Mouse (Mus musculus): ENCODE results near the gene Adgrb3. TPM values are rescaled to one million over a fixed set of nuclear protein-coding genes. Genes with fewer than 3 reads are reported as not detected.

Adgrb3 gene
- polyA plus RNA-seq, 1 experiment from 2014 or later = 2.9 TPM

DNA sequence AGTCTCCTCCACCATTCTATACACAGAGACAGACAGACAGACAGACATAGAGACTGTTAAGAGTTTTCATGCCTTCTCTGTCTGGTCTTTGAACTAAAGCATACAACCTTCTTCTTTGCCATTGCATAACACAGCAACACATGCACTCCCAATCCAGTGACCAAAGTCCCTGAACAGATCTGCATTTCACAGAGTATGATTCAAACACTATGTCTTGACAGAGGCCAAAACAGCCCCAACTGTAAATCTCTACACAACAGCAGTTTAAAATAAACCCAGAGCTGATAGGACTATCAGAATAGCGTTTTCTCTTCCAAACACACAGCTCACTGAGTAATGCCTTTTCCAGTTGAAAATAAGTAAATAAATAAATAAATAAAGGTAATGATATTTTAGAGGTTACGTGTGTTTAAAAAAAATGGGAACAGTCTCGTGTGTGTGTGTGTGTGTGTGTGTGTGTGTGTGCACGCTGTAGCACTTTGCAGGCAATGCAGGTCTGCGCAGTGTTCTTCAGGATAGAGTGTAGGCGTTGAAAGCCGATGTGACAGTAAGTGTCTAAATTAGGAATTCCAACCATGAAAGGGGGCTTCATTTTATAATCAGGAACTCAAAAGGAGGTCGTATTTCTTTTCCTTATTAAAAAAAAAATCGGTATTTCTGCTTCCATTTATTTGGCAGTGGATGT lies 1.3 kb downstream of the Adgrb3 start:
- H3K9me3 ChIP-seq (ENCODE audit: control insufficient read depth, low read length) = no peaks in the 10 kb centered on the region
- H3K27me3 ChIP-seq (replicated peaks; ENCODE audit: control insufficient read depth, insufficient read depth, low read length) = peaks cover 36% of the 10 kb centered on the region
- H3K36me3 ChIP-seq (ENCODE audit: control insufficient read depth, insufficient read depth, low read length) = no peaks in the 10 kb centered on the region
- WGBS = 73% methylated on average over 9 of the region's 9 CpGs
- no peak overlapping the region for H3K27ac ChIP-seq (replicated peaks; ENCODE audit: low read depth, low read length)
- H3K4me1 ChIP-seq (ENCODE audit: control insufficient read depth, insufficient read depth, low read length) = peaks cover 4% of the 10 kb centered on the region; the same call in 1 of the 2 replicates
- ATAC-seq (ENCODE audit: low read depth) = no peak
- H3K9ac ChIP-seq (ENCODE audit: low read depth, low read length) = peak overlapping the region; percentile 65; the same call in 1 of the 2 replicates
- H3K4me2 ChIP-seq (ENCODE audit: low read depth, low read length) = peak overlapping the region; percentile 88
- DNase-seq (ENCODE audit: low spot score) = no peak
- peak overlapping the region; percentile 59 for H3K4me3 ChIP-seq (ENCODE audit: low read depth, low read length)

- no peaks in the 10 kb centered on the region for H3K36me3 ChIP-seq (ENCODE audit: control insufficient read depth, insufficient read depth, low read length)
- DNase-seq (ENCODE audit: low spot score) = no peak
- 63% methylated on average over 9 of the region's 9 CpGs for WGBS
- ATAC-seq (ENCODE audit: low read depth) = no peak
- H3K4me2 ChIP-seq (ENCODE audit: low read depth, low read length) = peak overlapping the region; percentile 88
- peaks cover 36% of the 10 kb centered on the region for H3K27me3 ChIP-seq (replicated peaks; ENCODE audit: control insufficient read depth, insufficient read depth, low read length)
- peaks cover 4% of the 10 kb centered on the region; the same call in 1 of the 2 replicates for H3K4me1 ChIP-seq (ENCODE audit: control insufficient read depth, insufficient read depth, low read length)
- no peak overlapping the region for H3K27ac ChIP-seq (replicated peaks; ENCODE audit: low read depth, low read length)
- H3K4me3 ChIP-seq (ENCODE audit: low read depth, low read length) = no peak overlapping the region
- H3K9ac ChIP-seq (ENCODE audit: low read depth, low read length) = no peak overlapping the region
- H3K9me3 ChIP-seq (ENCODE audit: control insufficient read depth, low read length) = no peaks in the 10 kb centered on the region
Observed at GRCm38 (mm10) chr1:25827436-25827835, 2.1 kb downstream of the Adgrb3 start.

DNA sequence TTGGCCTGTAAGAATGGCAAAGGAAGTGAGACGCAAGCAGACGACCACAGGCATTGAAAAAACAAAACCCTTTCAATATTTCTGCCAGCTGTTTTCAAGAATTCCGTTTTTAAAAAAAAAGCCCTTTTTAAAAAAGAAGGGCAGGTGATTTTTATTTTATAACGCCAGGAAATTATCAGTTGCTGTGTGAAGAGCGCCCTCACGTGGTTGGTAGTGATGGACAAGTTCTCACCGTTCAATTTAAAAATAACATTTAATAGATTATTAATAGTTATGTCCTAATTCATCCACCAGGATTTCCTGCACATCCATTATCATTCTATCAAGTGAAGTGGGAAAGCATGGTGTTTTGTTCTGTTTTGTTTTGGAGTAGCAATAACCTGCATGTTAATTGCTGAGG lies 2.7 kb downstream of the Adgrb3 start:
- ATAC-seq (ENCODE audit: low read depth) (no peak), DNase-seq (ENCODE audit: low spot score) (peak; percentile 26)
- Histone ChIP-seq H3K4me1 (ENCODE audit: control insufficient read depth, insufficient read depth, low read length) (peaks cover 4% of the 10 kb centered on the region; the same call in 1 of the 2 replicates), H3K9ac (ENCODE audit: low read depth, low read length) (no peak overlapping the region), H3K9me3 (ENCODE audit: control insufficient read depth, low read length) (no peaks in the 10 kb centered on the region), H3K4me2 (ENCODE audit: low read depth, low read length) (peak overlapping the region; percentile 88; the same call in 1 of the 2 replicates), H3K36me3 (ENCODE audit: control insufficient read depth, insufficient read depth, low read length) (no peaks in the 10 kb centered on the region), H3K27me3 (replicated peaks; ENCODE audit: control insufficient read depth, insufficient read depth, low read length) (peaks cover 33% of the 10 kb centered on the region), H3K4me3 (ENCODE audit: low read depth, low read length) (no peak overlapping the region), H3K27ac (replicated peaks; ENCODE audit: low read depth, low read length) (no peak overlapping the region)
- WGBS = 4% methylated on average over 7 of the region's 7 CpGs

DNA sequence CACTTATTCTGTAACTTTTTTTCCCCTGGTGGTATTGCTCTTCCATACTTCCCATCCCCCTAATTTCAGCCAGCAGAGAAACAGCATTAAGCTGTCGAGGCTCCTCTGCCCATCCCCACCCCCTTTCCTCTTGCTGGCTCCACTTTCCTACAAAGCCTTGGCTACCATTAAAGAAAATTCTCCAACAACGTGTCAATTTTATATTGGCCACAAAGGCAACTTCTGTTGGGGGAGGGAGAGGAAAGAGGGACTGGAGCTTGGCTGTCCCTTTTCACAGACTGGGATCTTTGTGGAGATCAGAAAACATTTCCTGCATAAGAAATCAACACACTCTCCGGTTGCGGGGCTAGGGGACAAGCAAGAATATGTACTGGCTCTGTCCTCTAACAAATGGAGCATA lies 4.9 kb downstream of the Adgrb3 start:
- WGBS = 29% methylated on average over 4 of the region's 4 CpGs
- H3K27ac ChIP-seq (replicated peaks; ENCODE audit: low read depth, low read length) = no peak overlapping the region
- H3K4me1 ChIP-seq (ENCODE audit: control insufficient read depth, insufficient read depth, low read length) = peaks cover 4% of the 10 kb centered on the region; the same call in 1 of the 2 replicates
- H3K4me3 ChIP-seq (ENCODE audit: low read depth, low read length) = no peak overlapping the region
- no peaks in the 10 kb centered on the region for H3K36me3 ChIP-seq (ENCODE audit: control insufficient read depth, insufficient read depth, low read length)
- H3K9me3 ChIP-seq (ENCODE audit: control insufficient read depth, low read length) = no peaks in the 10 kb centered on the region
- H3K9ac ChIP-seq (ENCODE audit: low read depth, low read length) = no peak overlapping the region
- no peak for DNase-seq (ENCODE audit: low spot score)
- no peak for ATAC-seq (ENCODE audit: low read depth)
- peaks cover 22% of the 10 kb centered on the region for H3K27me3 ChIP-seq (replicated peaks; ENCODE audit: control insufficient read depth, insufficient read depth, low read length)
- H3K4me2 ChIP-seq (ENCODE audit: low read depth, low read length) = no peak overlapping the region

DNA sequence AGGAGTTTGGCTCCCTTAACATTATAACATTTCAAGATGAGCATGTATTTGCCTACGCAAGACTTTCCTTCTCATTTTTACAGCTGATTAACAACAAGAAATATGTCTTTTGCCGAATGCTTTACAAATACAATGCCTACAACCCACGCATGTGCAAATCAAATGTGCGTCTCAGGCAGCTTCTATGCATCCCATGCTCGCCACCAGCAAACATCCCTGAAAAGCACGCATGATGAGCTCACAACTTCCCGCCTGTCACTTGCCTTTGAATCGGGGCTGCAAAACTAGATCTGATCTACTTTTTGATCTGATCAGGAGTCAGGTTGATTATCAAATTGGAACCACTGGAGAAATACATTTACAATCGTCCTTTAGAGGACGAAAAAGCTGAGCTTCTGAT lies 5.5 kb downstream of the Adgrb3 start:
- H3K9me3 ChIP-seq (ENCODE audit: control insufficient read depth, low read length) = no peaks in the 10 kb centered on the region
- no peak overlapping the region for H3K27ac ChIP-seq (replicated peaks; ENCODE audit: low read depth, low read length)
- peaks cover 4% of the 10 kb centered on the region; the same call in 1 of the 2 replicates for H3K4me1 ChIP-seq (ENCODE audit: control insufficient read depth, insufficient read depth, low read length)
- no peak for ATAC-seq (ENCODE audit: low read depth)
- no peak overlapping the region for H3K9ac ChIP-seq (ENCODE audit: low read depth, low read length)
- H3K36me3 ChIP-seq (ENCODE audit: control insufficient read depth, insufficient read depth, low read length) = no peaks in the 10 kb centered on the region
- peaks cover 18% of the 10 kb centered on the region for H3K27me3 ChIP-seq (replicated peaks; ENCODE audit: control insufficient read depth, insufficient read depth, low read length)
- H3K4me2 ChIP-seq (ENCODE audit: low read depth, low read length) = no peak overlapping the region
- no peak for DNase-seq (ENCODE audit: low spot score)
- 74% methylated on average over 10 of the region's 10 CpGs for WGBS
- no peak overlapping the region for H3K4me3 ChIP-seq (ENCODE audit: low read depth, low read length)

- 47% methylated on average over 1 of the region's 1 CpGs for WGBS
- ATAC-seq (ENCODE audit: low read depth) = no peak
- Histone ChIP-seq H3K9ac (ENCODE audit: low read depth, low read length) (no peak overlapping the region), H3K9me3 (ENCODE audit: control insufficient read depth, low read length) (no peaks in the 10 kb centered on the region), H3K27me3 (replicated peaks; ENCODE audit: control insufficient read depth, insufficient read depth, low read length) (no peaks in the 10 kb centered on the region), H3K27ac (replicated peaks; ENCODE audit: low read depth, low read length) (no peak overlapping the region), H3K36me3 (ENCODE audit: control insufficient read depth, insufficient read depth, low read length) (no peaks in the 10 kb centered on the region), H3K4me2 (ENCODE audit: low read depth, low read length) (no peak overlapping the region), H3K4me1 (ENCODE audit: control insufficient read depth, insufficient read depth, low read length) (no peaks in the 10 kb centered on the region), H3K4me3 (ENCODE audit: low read depth, low read length) (no peak overlapping the region)
- no peak for DNase-seq (ENCODE audit: low spot score)
Observed at GRCm38 (mm10) chr1:25815491-25815890, 14.0 kb downstream of the Adgrb3 start.

DNA sequence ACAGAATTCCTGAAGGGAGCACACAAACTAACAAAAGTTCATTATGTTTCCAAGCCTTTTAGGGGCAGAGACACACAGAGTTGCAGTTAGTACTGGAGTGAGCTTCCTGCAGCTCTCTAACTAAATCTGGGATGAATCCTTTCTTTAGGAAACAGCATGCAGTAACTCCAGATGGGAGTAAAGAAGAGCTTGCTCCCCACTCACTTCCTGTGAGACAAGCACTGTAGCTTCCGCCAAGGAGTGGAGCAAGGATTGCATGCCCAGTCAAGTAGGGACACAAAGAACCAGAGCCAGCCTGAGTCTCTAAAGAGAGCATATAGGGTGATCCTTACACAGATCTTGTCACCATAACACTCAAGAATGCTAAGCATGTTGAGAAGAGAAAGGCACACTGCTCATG lies 50.7 kb downstream of the Adgrb3 start:
- DNase-seq (ENCODE audit: low spot score) = no peak
- no peak overlapping the region for H3K4me2 ChIP-seq (ENCODE audit: low read depth, low read length)
- no peaks in the 10 kb centered on the region for H3K27me3 ChIP-seq (replicated peaks; ENCODE audit: control insufficient read depth, insufficient read depth, low read length)
- no peak for ATAC-seq (ENCODE audit: low read depth)
- WGBS = 57% methylated on average over 1 of the region's 1 CpGs
- no peaks in the 10 kb centered on the region for H3K36me3 ChIP-seq (ENCODE audit: control insufficient read depth, insufficient read depth, low read length)
- no peaks in the 10 kb centered on the region for H3K4me1 ChIP-seq (ENCODE audit: control insufficient read depth, insufficient read depth, low read length)
- H3K9me3 ChIP-seq (ENCODE audit: control insufficient read depth, low read length) = no peaks in the 10 kb centered on the region
- no peak overlapping the region for H3K9ac ChIP-seq (ENCODE audit: low read depth, low read length)
- H3K27ac ChIP-seq (replicated peaks; ENCODE audit: low read depth, low read length) = no peak overlapping the region
- H3K4me3 ChIP-seq (ENCODE audit: low read depth, low read length) = no peak overlapping the region

DNA sequence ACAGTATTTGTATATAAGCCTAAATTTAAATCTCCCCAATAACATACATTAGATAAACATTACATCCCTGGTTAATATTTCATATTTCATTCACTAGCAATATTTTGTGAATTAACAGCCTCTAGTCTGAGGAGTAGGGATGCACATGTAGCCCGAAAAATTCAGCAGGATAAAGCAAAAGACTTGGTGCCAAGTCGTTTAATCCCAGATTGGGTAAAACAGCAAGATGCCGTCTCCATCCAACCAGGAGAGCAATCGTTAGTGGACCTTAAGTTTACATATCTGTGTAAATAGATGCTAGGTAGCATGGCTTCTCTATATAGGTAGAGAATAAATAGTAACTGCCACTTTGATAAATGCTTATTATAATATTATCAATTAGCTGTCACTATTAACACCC lies 52.0 kb downstream of the Adgrb3 start:
- no peak for ATAC-seq (ENCODE audit: low read depth)
- 83% methylated on average over 4 of the region's 4 CpGs for WGBS
- Histone ChIP-seq H3K4me3 (ENCODE audit: low read depth, low read length) (no peak overlapping the region), H3K4me1 (ENCODE audit: control insufficient read depth, insufficient read depth, low read length) (no peaks in the 10 kb centered on the region), H3K9me3 (ENCODE audit: control insufficient read depth, low read length) (no peaks in the 10 kb centered on the region), H3K9ac (ENCODE audit: low read depth, low read length) (no peak overlapping the region), H3K4me2 (ENCODE audit: low read depth, low read length) (no peak overlapping the region), H3K36me3 (ENCODE audit: control insufficient read depth, insufficient read depth, low read length) (no peaks in the 10 kb centered on the region), H3K27ac (replicated peaks; ENCODE audit: low read depth, low read length) (no peak overlapping the region), H3K27me3 (replicated peaks; ENCODE audit: control insufficient read depth, insufficient read depth, low read length) (no peaks in the 10 kb centered on the region)
- no peak for DNase-seq (ENCODE audit: low spot score)

Measured in embryonic facial prominence, embryonic 14.5 days (tissue).